Mouse (Mus musculus): ENCODE results near the gene Pdzk1.

Gene Pdzk1

GRCm38 (mm10) chr3:96828984-96829383 lies at the start of gene Pdzk1, which contains the start of gene Cd160:
TSS of gene Pdzk1 (plus strand) at chr3:96829284.
TSS of gene Cd160 (minus strand) at chr3:96829351.
- DNase-seq (ENCODE audit: low read depth) = no peak

GRCm38 (mm10) chr3:96782236-96782635 lies 46.8 kb upstream of the Pdzk1 start:
- no peak for DNase-seq (ENCODE audit: low read depth)

GRCm38 (mm10) chr3:96787784-96788183 lies 41.3 kb upstream of the Pdzk1 start:
- peak; percentile 43 for DNase-seq (ENCODE audit: low read depth)

GRCm38 (mm10) chr3:96788506-96788905 lies 40.6 kb upstream of the Pdzk1 start:
- DNase-seq (ENCODE audit: low read depth) = no peak

GRCm38 (mm10) chr3:96800254-96800653 lies 28.8 kb upstream of the Pdzk1 start:
- no peak for DNase-seq (ENCODE audit: low read depth)

GRCm38 (mm10) chr3:96802214-96802613 lies 26.9 kb upstream of the Pdzk1 start:
- no peak for DNase-seq (ENCODE audit: low read depth)

GRCm38 (mm10) chr3:96808136-96808535 lies 20.9 kb upstream of the Pdzk1 start:
- no peak for DNase-seq (ENCODE audit: low read depth)

- DNase-seq (ENCODE audit: low read depth) = peak; percentile 55
Observed at GRCm38 (mm10) chr3:96808651-96809050, 20.4 kb upstream of the Pdzk1 start.

- no peak for DNase-seq (ENCODE audit: low read depth)
Observed at GRCm38 (mm10) chr3:96811232-96811631, 17.9 kb upstream of the Pdzk1 start.

- peak; percentile 47 for DNase-seq (ENCODE audit: low read depth)
Observed at GRCm38 (mm10) chr3:96812395-96813091, 16.5 kb upstream of the Pdzk1 start.

GRCm38 (mm10) chr3:96813106-96813505 lies 16.0 kb upstream of the Pdzk1 start:
- peak; percentile 34 for DNase-seq (ENCODE audit: low read depth)

GRCm38 (mm10) chr3:96813591-96814244 lies 15.4 kb upstream of the Pdzk1 start:
- DNase-seq (ENCODE audit: low read depth) = peak; percentile 65

- no peak for DNase-seq (ENCODE audit: low read depth)
Observed at GRCm38 (mm10) chr3:96814342-96814741, 14.7 kb upstream of the Pdzk1 start.

- no peak for DNase-seq (ENCODE audit: low read depth)
Observed at GRCm38 (mm10) chr3:96820116-96820915, 8.8 kb upstream of the Pdzk1 start.

GRCm38 (mm10) chr3:96821581-96821980 lies 7.5 kb upstream of the Pdzk1 start:
- DNase-seq (ENCODE audit: low read depth) = no peak

- no peak for DNase-seq (ENCODE audit: low read depth)
Observed at GRCm38 (mm10) chr3:96823701-96824100, 5.4 kb upstream of the Pdzk1 start.

- DNase-seq (ENCODE audit: low read depth) = no peak
Observed at GRCm38 (mm10) chr3:96824614-96825013, 4.5 kb upstream of the Pdzk1 start.

GRCm38 (mm10) chr3:96825261-96825660 lies 3.8 kb upstream of the Pdzk1 start:
- no peak for DNase-seq (ENCODE audit: low read depth)

- no peak for DNase-seq (ENCODE audit: low read depth)
Observed at GRCm38 (mm10) chr3:96828308-96828864, 698 bp upstream of the Pdzk1 start.

- no peak for DNase-seq (ENCODE audit: low read depth)
Observed at GRCm38 (mm10) chr3:96829856-96830255, 772 bp downstream of the Pdzk1 start.

GRCm38 (mm10) chr3:96832930-96833329 lies 3.8 kb downstream of the Pdzk1 start:
- DNase-seq (ENCODE audit: low read depth) = no peak

- no peak for DNase-seq (ENCODE audit: low read depth)
Observed at GRCm38 (mm10) chr3:96834587-96835348, 5.7 kb downstream of the Pdzk1 start.
